Mouse (Mus musculus) heart, adult 2 months (tissue): ENCODE data around the gene Nsd1. TPM values are rescaled to one million over a fixed set of nuclear protein-coding genes. Genes with fewer than 3 reads are reported as not detected.

ENCODE experiments used
- DNase-seq, 2 experiments: peaks; one replicate each; pipeline ENCODE4 v3.0.0; 2021
- H3K27ac ChIP-seq: fragments of 200-600 bp; 2 replicates; pipeline ENCODE4 v1.8.1; 2022
- H3K27me3 ChIP-seq: fragments of 200-500 bp; 2 replicates; pipeline ENCODE4 v1.6.1; 2012; ENCODE audit warnings: mild to moderate bottlenecking, low read length, inconsistent platforms, mixed read lengths; ENCODE audit not compliant: control insufficient read depth, insufficient read depth
- H3K36me3 ChIP-seq: fragments of 200-500 bp; 2 replicates; pipeline ENCODE4 v1.6.1; 2012; ENCODE audit warnings: low read length, inconsistent platforms; ENCODE audit not compliant: control insufficient read depth, insufficient read depth
- H3K4me1 ChIP-seq: fragments of 200-500 bp; 2 replicates; pipeline ENCODE4 v1.6.1; 2011; ENCODE audit warnings: low read length; ENCODE audit not compliant: control insufficient read depth, insufficient read depth
- H3K4me3 ChIP-seq: fragments of 200-600 bp; 2 replicates; pipeline ENCODE4 v1.8.1; 2022
- H3K79me2 ChIP-seq: fragments of 200-500 bp; replicated peaks from 2 replicates; pipeline ENCODE4 v1.6.1; 2012; ENCODE audit warnings: mild to moderate bottlenecking, inconsistent platforms, low read length, moderate library complexity, mixed read lengths; ENCODE audit not compliant: control insufficient read depth, insufficient read depth
- H3K9ac ChIP-seq: fragments of 200-500 bp; 2 replicates; pipeline ENCODE4 v1.6.1; 2012; ENCODE audit warnings: low read depth, mild to moderate bottlenecking, control low read depth, inconsistent platforms, low read length, mixed read lengths
- CTCF ChIP-seq: fragments of 200-600 bp; IDR thresholded peaks from 2 replicates; pipeline ENCODE4 v1.8.1; 2022; ENCODE audit warnings: antibody characterized with exemption, mild to moderate bottlenecking, moderate library complexity
- EP300 ChIP-seq: fragments of 200-500 bp; IDR thresholded peaks from 2 replicates; pipeline ENCODE4 v1.6.1; 2011; ENCODE audit warnings: low read depth, low read length, control low read depth; ENCODE audit not compliant: insufficient read depth
- POLR2A ChIP-seq: fragments of 200-500 bp; IDR thresholded peaks from 2 replicates; pipeline ENCODE4 v1.6.1; 2011; ENCODE audit warnings: mild to moderate bottlenecking, low read depth, low read length, control low read depth; ENCODE audit not compliant: insufficient read depth
- WGBS: fragments of 180-500 bp; shearing (Covaris S2); methylation state at CpG from one replicate; pipeline ENCODE4 v1.1.7; 2018; 5-methylcytosine and 5-hydroxymethylcytosine counted together
- intact Hi-C: fragments of 180-260 bp; cut with DNase I; formaldehyde crosslinking; loops from one replicate; pipeline ENCODE4 v1.15.1; 2025
- polyA plus RNA-seq: library from polyadenylated mRNA; depleted of rRNA; stranded (reverse); fragments of >200 nt; gene quantifications from 2 replicates; pipeline ENCODE4 v1.2.3, GENCODE M21; 2012
- total RNA-seq, 2 experiments: library from RNA; stranded (reverse); gene quantifications; 2 replicates each; pipeline ENCODE4 v1.2.3; 2021

Gene Nsd1
- total and polyA plus RNA-seq, 3 experiments: 11.0 to 55.8 (median 52.5) TPM

GRCm38 (mm10) chr13:55176265-55176664 lies 33.3 kb upstream of the Nsd1 start:
- no peaks in the 10 kb centered on the region for H3K36me3 ChIP-seq
- WGBS: 55% methylated on average over 6 of the region's 6 CpGs
- intact Hi-C loops: no loop called here
- H3K9ac ChIP-seq: no peak overlapping the region
- no peak overlapping the region for H3K4me3 ChIP-seq
- no peak overlapping the region for H3K27ac ChIP-seq
- DNase-seq: no peak
- no peak for TF ChIP-seq EP300
- TF ChIP-seq CTCF: no peak
- no peak for TF ChIP-seq POLR2A
- no peaks in the 10 kb centered on the region for H3K79me2 ChIP-seq
- H3K4me1 ChIP-seq: peaks cover 8% of the 10 kb centered on the region
- H3K27me3 ChIP-seq: no peaks in the 10 kb centered on the region

DNA sequence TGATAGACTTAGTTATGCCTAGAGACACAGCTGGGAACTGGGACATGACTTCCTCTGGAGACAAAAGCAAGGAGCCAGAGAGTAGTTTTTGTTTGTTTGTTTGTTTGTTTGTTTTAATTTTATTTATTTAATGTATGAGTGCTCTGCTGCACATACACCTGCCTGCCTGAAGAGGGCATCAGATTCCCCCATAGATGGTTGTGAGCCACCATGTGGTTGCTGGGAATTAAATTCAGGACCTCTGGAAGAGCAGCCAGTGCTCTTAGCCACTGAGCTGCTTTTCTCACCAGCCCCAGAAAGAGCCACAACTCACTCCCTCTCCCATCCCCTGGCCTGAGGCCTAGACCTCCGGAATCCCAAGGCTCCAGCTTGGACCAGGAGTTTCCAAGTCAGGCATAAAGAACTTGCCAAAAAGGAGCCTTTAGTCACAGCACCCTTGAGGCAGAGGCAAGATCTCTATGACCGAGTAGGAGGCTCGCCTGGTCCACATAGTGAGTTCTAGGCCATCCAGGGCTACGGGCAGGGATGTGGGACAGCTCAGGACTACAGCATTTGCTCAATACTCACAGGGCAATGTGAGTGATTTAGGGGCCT lies 31.6 kb upstream of the Nsd1 start:
- 60% methylated on average over 4 of the region's 4 CpGs for WGBS
- Histone ChIP-seq H3K79me2 (no peaks in the 10 kb centered on the region), H3K9ac (no peak overlapping the region), H3K27ac (peak overlapping the region; percentile 28; the same call in 1 of the 2 replicates), H3K4me1 (no peaks in the 10 kb centered on the region; the same call in 1 of the 2 replicates), H3K36me3 (no peaks in the 10 kb centered on the region), H3K4me3 (no peak overlapping the region), H3K27me3 (no peaks in the 10 kb centered on the region)
- TF ChIP-seq EP300: no peak
- TF ChIP-seq POLR2A: no peak
- peak; percentile 63 for TF ChIP-seq CTCF
- peak; percentile 57 to 66 for DNase-seq
- intact Hi-C loops: loop anchor here (1.0 to 2.0 kb wide), 3 partner anchors 42 to 379 kb away; partner anchors contain the start of gene Zfp346

DNA sequence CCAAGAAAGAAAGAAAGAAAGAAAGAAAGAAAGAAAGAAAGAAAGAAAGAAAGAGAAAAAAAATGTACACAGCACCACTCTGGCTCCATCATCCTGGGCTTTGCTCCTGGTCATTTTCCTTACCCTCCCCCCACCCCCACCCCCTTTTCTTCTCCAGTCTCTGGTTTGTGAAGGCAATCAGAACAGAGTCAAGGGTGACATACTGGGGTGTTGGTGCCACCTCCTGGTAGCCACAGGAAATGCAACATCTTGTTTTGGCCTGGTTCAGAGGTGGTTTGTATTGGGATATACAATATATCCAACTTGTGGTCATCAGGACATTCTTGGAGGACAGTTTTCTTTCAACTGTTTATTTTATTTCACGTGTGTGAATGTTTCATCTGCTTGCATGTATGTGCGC lies 31.0 kb upstream of the Nsd1 start:
- H3K27ac ChIP-seq: no peak overlapping the region
- no peak overlapping the region for H3K9ac ChIP-seq
- WGBS: 36% methylated on average over 2 of the region's 2 CpGs
- TF ChIP-seq CTCF: peak; percentile 76
- TF ChIP-seq EP300: peak; percentile 72; the same call in 1 of the 2 replicates
- no peak for TF ChIP-seq POLR2A
- no peaks in the 10 kb centered on the region; the same call in 1 of the 2 replicates for H3K4me1 ChIP-seq
- no peak overlapping the region for H3K4me3 ChIP-seq
- intact Hi-C loops: loop anchor here (1.0 to 2.0 kb wide), 3 partner anchors 42 to 379 kb away; partner anchors contain the start of gene Zfp346
- DNase-seq: peak; percentile 70 to 82
- no peaks in the 10 kb centered on the region for H3K36me3 ChIP-seq
- no peaks in the 10 kb centered on the region for H3K79me2 ChIP-seq
- H3K27me3 ChIP-seq: no peaks in the 10 kb centered on the region

DNA sequence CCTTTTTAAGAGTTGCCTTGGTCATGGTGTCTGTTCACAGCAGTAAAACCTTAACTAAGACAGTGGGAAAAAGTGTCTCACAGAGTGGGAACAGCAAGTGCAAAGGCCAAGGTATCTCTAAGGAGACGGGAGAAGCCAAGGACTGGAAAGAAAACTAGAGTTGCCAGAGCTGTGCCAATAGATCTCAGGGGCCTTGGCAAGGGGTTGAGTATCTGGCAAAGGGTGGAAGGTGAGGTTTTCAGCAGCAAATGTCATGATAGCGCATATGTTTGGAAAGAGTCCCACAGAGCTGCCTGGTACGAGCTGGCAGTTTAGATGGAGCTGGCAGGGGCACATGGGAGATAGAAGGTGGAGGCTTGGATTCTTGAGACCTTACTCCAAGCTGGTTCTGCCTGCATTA lies 30.0 kb upstream of the Nsd1 start:
- no peak for TF ChIP-seq POLR2A
- no peak for TF ChIP-seq CTCF
- no peak for TF ChIP-seq EP300
- no peaks in the 10 kb centered on the region for H3K36me3 ChIP-seq
- H3K4me3 ChIP-seq: no peak overlapping the region
- 74% methylated on average over 3 of the region's 3 CpGs for WGBS
- no peaks in the 10 kb centered on the region; the same call in 1 of the 2 replicates for H3K4me1 ChIP-seq
- no peak overlapping the region for H3K27ac ChIP-seq
- H3K27me3 ChIP-seq: no peaks in the 10 kb centered on the region
- intact Hi-C loops: loop anchor here (2.0 kb wide), 1 partner anchor 75 kb away; the partner anchor contains the start of gene Zfp346
- no peaks in the 10 kb centered on the region for H3K79me2 ChIP-seq
- H3K9ac ChIP-seq: no peak overlapping the region
- no peak for DNase-seq

DNA sequence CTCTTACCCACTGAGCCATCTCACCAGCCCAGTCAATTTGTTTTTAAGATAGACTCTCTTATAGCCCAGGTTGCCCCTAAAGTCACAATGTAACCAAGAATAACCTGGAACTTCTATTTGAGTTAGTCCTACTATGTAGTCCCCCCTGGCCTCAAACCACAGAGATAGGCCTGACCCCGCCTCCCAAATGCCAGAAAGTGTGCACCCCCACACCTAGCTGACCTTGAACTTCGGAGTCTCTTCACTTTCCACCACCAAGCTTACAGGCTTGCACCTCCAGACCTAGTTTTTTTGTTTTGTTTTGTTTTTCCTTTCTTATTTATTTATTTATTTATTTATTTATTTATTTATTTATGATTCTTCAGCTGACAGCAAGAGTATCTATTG lies 27.8 kb upstream of the Nsd1 start:
- H3K4me3 ChIP-seq: peak overlapping the region; percentile 49
- H3K27ac ChIP-seq: peak overlapping the region; percentile 81
- H3K36me3 ChIP-seq: no peaks in the 10 kb centered on the region
- no peaks in the 10 kb centered on the region for H3K27me3 ChIP-seq
- no peak overlapping the region for H3K9ac ChIP-seq
- no peaks in the 10 kb centered on the region for H3K79me2 ChIP-seq
- intact Hi-C loops: loop anchor here (5.0 kb wide), 3 partner anchors 36 to 141 kb away; partner anchors contain the start of genes Prelid1 and Rab24
- 80% methylated on average over 2 of the region's 2 CpGs for WGBS
- no peaks in the 10 kb centered on the region; the same call in 1 of the 2 replicates for H3K4me1 ChIP-seq
- DNase-seq: no peak
- TF ChIP-seq EP300: no peak
- TF ChIP-seq CTCF: no peak
- TF ChIP-seq POLR2A: no peak

GRCm38 (mm10) chr13:55182173-55182894 lies 27.2 kb upstream of the Nsd1 start:
- H3K9ac ChIP-seq: peak overlapping the region; percentile 51
- intact Hi-C loops: loop anchor here (5.0 kb wide), 3 partner anchors 35 to 140 kb away; partner anchors contain the start of genes Prelid1 and Rab24
- TF ChIP-seq POLR2A: peak; percentile 61
- peak; percentile 94 for TF ChIP-seq EP300
- TF ChIP-seq CTCF: peak; percentile 81
- H3K4me3 ChIP-seq: peak overlapping the region; percentile 49
- H3K36me3 ChIP-seq: no peaks in the 10 kb centered on the region
- H3K79me2 ChIP-seq: no peaks in the 10 kb centered on the region
- peak; percentile 82 to 83 for DNase-seq
- H3K27me3 ChIP-seq: no peaks in the 10 kb centered on the region
- H3K4me1 ChIP-seq: no peaks in the 10 kb centered on the region; the same call in 1 of the 2 replicates
- WGBS: 6% methylated on average over 23 of the region's 23 CpGs
- peak overlapping the region; percentile 81 for H3K27ac ChIP-seq
